Mouse (Mus musculus): ENCODE data around the gene Ndc1. TPM values are rescaled to one million over a fixed set of nuclear protein-coding genes. Genes with fewer than 3 reads are reported as not detected.
"Not testable (repeated sequence)": the region's sequence is repeated elsewhere in the genome, so short reads cannot be mapped to it uniquely, and the experiment has no call there.

The Ndc1 gene
- total RNA-seq, 2 experiments from 2014 or later, result 7.4 to 8.0 TPM

- intact Hi-C loops (cut with DNase I; ENCODE audit: low total_unique reads), result no loop called here
- DNase-seq, result no peak
Observed at GRCm38 (mm10) chr4:107360457-107361145, 7.0 kb upstream of the Ndc1 start.

GRCm38 (mm10) chr4:107362755-107363154 is 4.8 kb upstream of the Ndc1 start:
- intact Hi-C loops (cut with DNase I; ENCODE audit: low total_unique reads), result no loop called here
- DNase-seq, result no peak

- no peak for DNase-seq
- intact Hi-C loops (cut with DNase I; ENCODE audit: low total_unique reads), result no loop called here
Observed at GRCm38 (mm10) chr4:107363573-107363972, 4.0 kb upstream of the Ndc1 start.

GRCm38 (mm10) chr4:107364190-107364639 is 3.4 kb upstream of the Ndc1 start:
- DNase-seq, result no peak
- intact Hi-C loops (cut with DNase I; ENCODE audit: low total_unique reads), result no loop called here

- DNase-seq; intact Hi-C loops (cut with DNase I; ENCODE audit: low total_unique reads): not testable (repeated sequence)
Observed at GRCm38 (mm10) chr4:107366408-107366807, 1.2 kb upstream of the Ndc1 start.

- intact Hi-C loops (cut with DNase I; ENCODE audit: low total_unique reads), result no loop called here
- no peak for DNase-seq
Observed at GRCm38 (mm10) chr4:107372304-107372703, 4.7 kb downstream of the Ndc1 start.

GRCm38 (mm10) chr4:107374677-107375076 is 7.1 kb downstream of the Ndc1 start:
- no peak for DNase-seq
- intact Hi-C loops (cut with DNase I; ENCODE audit: low total_unique reads), result no loop called here

GRCm38 (mm10) chr4:107378954-107379353 is 11.4 kb downstream of the Ndc1 start:
- no peak for DNase-seq
- intact Hi-C loops (cut with DNase I; ENCODE audit: low total_unique reads), result no loop called here

GRCm38 (mm10) chr4:107380871-107381270 is 13.3 kb downstream of the Ndc1 start:
- no peak for DNase-seq
- intact Hi-C loops (cut with DNase I; ENCODE audit: low total_unique reads), result no loop called here

- intact Hi-C loops (cut with DNase I; ENCODE audit: low total_unique reads), result no loop called here
- no peak for DNase-seq
Observed at GRCm38 (mm10) chr4:107387038-107387437, 19.5 kb downstream of the Ndc1 start.

- DNase-seq, result no peak
- intact Hi-C loops (cut with DNase I; ENCODE audit: low total_unique reads), result no loop called here
Observed at GRCm38 (mm10) chr4:107387465-107387864, 19.9 kb downstream of the Ndc1 start.

- intact Hi-C loops (cut with DNase I; ENCODE audit: low total_unique reads), result no loop called here
- DNase-seq, result no peak
Observed at GRCm38 (mm10) chr4:107388291-107388690, 20.7 kb downstream of the Ndc1 start.

- DNase-seq, result no peak
- intact Hi-C loops (cut with DNase I; ENCODE audit: low total_unique reads), result no loop called here
Observed at GRCm38 (mm10) chr4:107389345-107389744, 21.8 kb downstream of the Ndc1 start.

- no peak for DNase-seq
Observed at GRCm38 (mm10) chr4:107393771-107394170, 26.2 kb downstream of the Ndc1 start.

GRCm38 (mm10) chr4:107420202-107420601 is 52.6 kb downstream of the Ndc1 start:
- no peak for DNase-seq
- intact Hi-C loops (cut with DNase I; ENCODE audit: low total_unique reads), result loop anchor here (5.0 kb wide), 1 partner anchor 237 kb away; no protein-coding TSS in a partner anchor

More at GRCm38 (mm10) chr4:107393771-107394170, 26.2 kb downstream of the Ndc1 start:
- intact Hi-C loops (cut with DNase I; ENCODE audit: low total_unique reads), result no loop called here

GRCm38 (mm10) chr4:107421711-107422110 is 54.1 kb downstream of the Ndc1 start:
- intact Hi-C loops (cut with DNase I; ENCODE audit: low total_unique reads), result loop anchor here (5.0 kb wide), 1 partner anchor 236 kb away; no protein-coding TSS in a partner anchor
- DNase-seq, result no peak

- DNase-seq, result no peak
- intact Hi-C loops (cut with DNase I; ENCODE audit: low total_unique reads), result loop anchor here (5.0 kb wide), 1 partner anchor 235 kb away; no protein-coding TSS in a partner anchor
Observed at GRCm38 (mm10) chr4:107422176-107422575, 54.6 kb downstream of the Ndc1 start.

GRCm38 (mm10) chr4:107425616-107426015 is 58.0 kb downstream of the Ndc1 start:
- intact Hi-C loops (cut with DNase I; ENCODE audit: low total_unique reads), result no loop called here
- DNase-seq, result no peak

GRCm38 (mm10) chr4:107426631-107427030 is 59.0 kb downstream of the Ndc1 start:
- no peak for DNase-seq
- intact Hi-C loops (cut with DNase I; ENCODE audit: low total_unique reads), result no loop called here

- no peak for DNase-seq
Observed at GRCm38 (mm10) chr4:107432717-107433116, 65.1 kb downstream of the Ndc1 start.

GRCm38 (mm10) chr4:107433998-107434355 is 66.4 kb downstream of the Ndc1 start:
- intact Hi-C loops (cut with DNase I; ENCODE audit: low total_unique reads), result no loop called here
- no peak for DNase-seq

More at GRCm38 (mm10) chr4:107432717-107433116, 65.1 kb downstream of the Ndc1 start:
- intact Hi-C loops (cut with DNase I; ENCODE audit: low total_unique reads), result no loop called here

Data from gastrocnemius, postnatal 14 days (tissue).